Mouse (Mus musculus) CH12.LX (cell line): ENCODE results near the gene Carf.

Experiments used
- CTCF ChIP-seq, 2 experiments: IDR thresholded peaks in 1 of 2; conservative IDR thresholded peaks in 1 of 2; 2 replicates each; pipeline ENCODE4 v1.5.1; 2011 to 2012; ENCODE audit warnings: low read depth in 2 of 2, low read length in 2 of 2, improper control_type of control experiment in 1 of 2, inconsistent platforms in 1 of 2, mild to moderate bottlenecking in 1 of 2, moderate library complexity in 1 of 2
- MEF2A ChIP-seq: IDR thresholded peaks from 2 replicates; pipeline ENCODE4 v1.6.1; 2014; ENCODE audit warnings: low read depth, mild to moderate bottlenecking, inconsistent platforms, low read length, improper control_type of control experiment, borderline replicate concordance
- POLR2A ChIP-seq: IDR thresholded peaks from 2 replicates; pipeline ENCODE4 v1.6.1; 2011; ENCODE audit warnings: low read depth, mild to moderate bottlenecking, improper control_type of control experiment, low read length
- POLR2AphosphoS2 ChIP-seq: IDR thresholded peaks from 2 replicates; pipeline ENCODE4 v1.6.1; 2011; ENCODE audit warnings: low read depth, low read length, improper control_type of control experiment
- RAD21 ChIP-seq: IDR thresholded peaks from 2 replicates; pipeline ENCODE4 v1.6.1; 2011; ENCODE audit warnings: low read depth, mild to moderate bottlenecking, low read length, improper control_type of control experiment, moderate library complexity
- SIN3A ChIP-seq: IDR thresholded peaks from 2 replicates; pipeline ENCODE4 v1.6.1; 2012; ENCODE audit warnings: low read length, improper control_type of control experiment, inconsistent platforms
- SMC3 ChIP-seq: IDR thresholded peaks from 2 replicates; pipeline ENCODE4 v1.6.1; 2011; ENCODE audit warnings: low read depth, low read length, improper control_type of control experiment
- UBTF ChIP-seq: IDR thresholded peaks from 2 replicates; pipeline ENCODE4 v1.6.1; 2012; ENCODE audit warnings: low read depth, mild to moderate bottlenecking, inconsistent platforms, low read length, improper control_type of control experiment, moderate library complexity
- ZMIZ1 ChIP-seq: IDR thresholded peaks from 2 replicates; pipeline ENCODE4 v1.6.1; 2012; ENCODE audit warnings: low read depth, mild to moderate bottlenecking, inconsistent platforms, low read length, improper control_type of control experiment
- ZNF384 ChIP-seq: IDR thresholded peaks from 2 replicates; pipeline ENCODE4 v1.6.1; 2012; ENCODE audit warnings: low read depth, low read length, improper control_type of control experiment, inconsistent platforms

DNA sequence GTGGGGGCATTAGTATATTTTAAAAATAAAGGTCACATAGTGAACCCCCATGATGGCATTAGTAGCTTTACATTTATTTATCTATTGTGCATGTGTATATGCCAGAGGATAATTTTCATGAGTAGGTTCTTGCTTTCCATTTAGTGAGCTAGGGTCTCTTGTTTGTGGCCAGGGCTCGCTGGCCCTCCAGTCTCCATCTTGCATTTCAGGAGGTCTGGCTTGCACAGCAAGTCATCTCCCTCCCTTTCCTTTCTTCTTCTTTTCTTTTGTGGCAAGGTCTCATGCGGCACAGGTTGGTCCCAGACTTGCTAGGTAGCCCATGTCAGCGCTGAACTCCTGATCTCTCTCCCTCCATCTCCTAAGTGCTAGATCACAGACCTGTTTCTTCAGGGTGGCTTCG, 81.3 kb downstream of the Carf start:
- TF ChIP-seq UBTF (no peak), ZNF384 (no peak), MEF2A (no peak), CTCF (conservative IDR thresholded peaks at IDR 0.05 in 1 of 2, IDR thresholded peaks at IDR 0.05 in 1 of 2; ENCODE audit: low read depth in 2 of 2, low read length in 2 of 2) (no peak), RAD21 (no peak), POLR2A (no peak), ZMIZ1 (no peak), POLR2AphosphoS2 (no peak), SMC3 (no peak), SIN3A (no peak)
